Mouse (Mus musculus): ENCODE measurements around the gene Dpp4. TPM values are rescaled to one million over a fixed set of nuclear protein-coding genes. Genes with fewer than 3 reads are reported as not detected.

Gene Dpp4
- polyA plus RNA-seq, 1 experiment from 2014 or later: 1.3 TPM

GRCm38 (mm10) chr2:62334397-62335243, 77.4 kb downstream of the Dpp4 start:
- no peak overlapping the region for H3K9ac ChIP-seq (replicated peaks; ENCODE audit: low read depth, low read length)
- H3K27me3 ChIP-seq (replicated peaks; ENCODE audit: control insufficient read depth, insufficient read depth, low read length): no peaks in the 10 kb centered on the region
- H3K4me1 ChIP-seq (replicated peaks; ENCODE audit: control insufficient read depth, insufficient read depth, low read length): peaks cover 35% of the 10 kb centered on the region
- ATAC-seq: peak; percentile 54
- peak overlapping the region; percentile 88 for H3K27ac ChIP-seq (ENCODE audit: low read length)
- H3K36me3 ChIP-seq (ENCODE audit: control insufficient read depth, insufficient read depth): no peaks in the 10 kb centered on the region
- H3K4me2 ChIP-seq (ENCODE audit: low read length): peak overlapping the region; percentile 16; the same call in 1 of the 2 replicates
- no peaks in the 10 kb centered on the region for H3K9me3 ChIP-seq (ENCODE audit: control insufficient read depth, low read length)
- H3K4me3 ChIP-seq (replicated peaks; ENCODE audit: low read length): no peak overlapping the region
- 58% methylated on average over 4 of the region's 4 CpGs for WGBS

- H3K36me3 ChIP-seq (ENCODE audit: control insufficient read depth, insufficient read depth): no peaks in the 10 kb centered on the region
- no peak overlapping the region for H3K4me2 ChIP-seq (ENCODE audit: low read length)
- 0 out of 2 replicates have a peak overlapping the region, but pooled peaks have one; percentile 18 for H3K27ac ChIP-seq (ENCODE audit: low read length)
- peaks cover 22% of the 10 kb centered on the region for H3K4me1 ChIP-seq (replicated peaks; ENCODE audit: control insufficient read depth, insufficient read depth, low read length)
- no peak for ATAC-seq
- no peak overlapping the region for H3K4me3 ChIP-seq (replicated peaks; ENCODE audit: low read length)
- H3K9me3 ChIP-seq (ENCODE audit: control insufficient read depth, low read length): no peaks in the 10 kb centered on the region
- WGBS: 57% methylated on average over 8 of the region's 8 CpGs
- no peaks in the 10 kb centered on the region for H3K27me3 ChIP-seq (replicated peaks; ENCODE audit: control insufficient read depth, insufficient read depth, low read length)
- no peak overlapping the region for H3K9ac ChIP-seq (replicated peaks; ENCODE audit: low read depth, low read length)
Measured at GRCm38 (mm10) chr2:62332465-62332864, 79.6 kb downstream of the Dpp4 start.

GRCm38 (mm10) chr2:62331913-62332312, 80.1 kb downstream of the Dpp4 start:
- Histone ChIP-seq H3K4me3 (replicated peaks; ENCODE audit: low read length) (no peak overlapping the region), H3K27ac (ENCODE audit: low read length) (peak overlapping the region; percentile 64), H3K4me1 (replicated peaks; ENCODE audit: control insufficient read depth, insufficient read depth, low read length) (peaks cover 20% of the 10 kb centered on the region), H3K9me3 (ENCODE audit: control insufficient read depth, low read length) (no peaks in the 10 kb centered on the region), H3K36me3 (ENCODE audit: control insufficient read depth, insufficient read depth) (no peaks in the 10 kb centered on the region), H3K27me3 (replicated peaks; ENCODE audit: control insufficient read depth, insufficient read depth, low read length) (no peaks in the 10 kb centered on the region), H3K9ac (replicated peaks; ENCODE audit: low read depth, low read length) (no peak overlapping the region), H3K4me2 (ENCODE audit: low read length) (no peak overlapping the region)
- 23% methylated on average over 4 of the region's 4 CpGs for WGBS
- peak; percentile 41 for ATAC-seq

GRCm38 (mm10) chr2:62325388-62325787, 86.6 kb downstream of the Dpp4 start:
- no peak overlapping the region for H3K4me2 ChIP-seq (ENCODE audit: low read length)
- no peak overlapping the region for H3K9ac ChIP-seq (replicated peaks; ENCODE audit: low read depth, low read length)
- no peak for ATAC-seq
- H3K36me3 ChIP-seq (ENCODE audit: control insufficient read depth, insufficient read depth): no peaks in the 10 kb centered on the region
- 91% methylated on average over 2 of the region's 2 CpGs for WGBS
- H3K4me1 ChIP-seq (replicated peaks; ENCODE audit: control insufficient read depth, insufficient read depth, low read length): no peaks in the 10 kb centered on the region
- H3K9me3 ChIP-seq (ENCODE audit: control insufficient read depth, low read length): no peaks in the 10 kb centered on the region
- H3K4me3 ChIP-seq (replicated peaks; ENCODE audit: low read length): no peak overlapping the region
- H3K27me3 ChIP-seq (replicated peaks; ENCODE audit: control insufficient read depth, insufficient read depth, low read length): no peaks in the 10 kb centered on the region
- no peak overlapping the region for H3K27ac ChIP-seq (ENCODE audit: low read length)

- Histone ChIP-seq H3K9me3 (ENCODE audit: control insufficient read depth, low read length) (no peaks in the 10 kb centered on the region), H3K9ac (replicated peaks; ENCODE audit: low read depth, low read length) (no peak overlapping the region), H3K4me3 (replicated peaks; ENCODE audit: low read length) (no peak overlapping the region), H3K27me3 (replicated peaks; ENCODE audit: control insufficient read depth, insufficient read depth, low read length) (no peaks in the 10 kb centered on the region), H3K4me1 (replicated peaks; ENCODE audit: control insufficient read depth, insufficient read depth, low read length) (no peaks in the 10 kb centered on the region), H3K27ac (ENCODE audit: low read length) (no peak overlapping the region), H3K36me3 (ENCODE audit: control insufficient read depth, insufficient read depth) (no peaks in the 10 kb centered on the region), H3K4me2 (ENCODE audit: low read length) (no peak overlapping the region)
- WGBS: 72% methylated on average over 9 of the region's 9 CpGs
- 0 out of 2 replicates have a peak, but pooled peaks have one; percentile 49 for ATAC-seq
Measured at GRCm38 (mm10) chr2:62323078-62323637, 88.9 kb downstream of the Dpp4 start.

GRCm38 (mm10) chr2:62319489-62319888, 92.5 kb downstream of the Dpp4 start:
- no peaks in the 10 kb centered on the region for H3K36me3 ChIP-seq (ENCODE audit: control insufficient read depth, insufficient read depth)
- H3K27me3 ChIP-seq (replicated peaks; ENCODE audit: control insufficient read depth, insufficient read depth, low read length): no peaks in the 10 kb centered on the region
- no peak for ATAC-seq
- H3K27ac ChIP-seq (ENCODE audit: low read length): no peak overlapping the region
- 90% methylated on average over 3 of the region's 3 CpGs for WGBS
- no peak overlapping the region for H3K4me2 ChIP-seq (ENCODE audit: low read length)
- H3K4me1 ChIP-seq (replicated peaks; ENCODE audit: control insufficient read depth, insufficient read depth, low read length): no peaks in the 10 kb centered on the region
- H3K9me3 ChIP-seq (ENCODE audit: control insufficient read depth, low read length): no peaks in the 10 kb centered on the region
- no peak overlapping the region for H3K4me3 ChIP-seq (replicated peaks; ENCODE audit: low read length)
- no peak overlapping the region for H3K9ac ChIP-seq (replicated peaks; ENCODE audit: low read depth, low read length)

- Histone ChIP-seq H3K4me3 (replicated peaks; ENCODE audit: low read length) (no peak overlapping the region), H3K36me3 (ENCODE audit: control insufficient read depth, insufficient read depth) (no peaks in the 10 kb centered on the region), H3K27me3 (replicated peaks; ENCODE audit: control insufficient read depth, insufficient read depth, low read length) (no peaks in the 10 kb centered on the region), H3K4me1 (replicated peaks; ENCODE audit: control insufficient read depth, insufficient read depth, low read length) (no peaks in the 10 kb centered on the region), H3K9ac (replicated peaks; ENCODE audit: low read depth, low read length) (no peak overlapping the region), H3K9me3 (ENCODE audit: control insufficient read depth, low read length) (no peaks in the 10 kb centered on the region), H3K27ac (ENCODE audit: low read length) (no peak overlapping the region), H3K4me2 (ENCODE audit: low read length) (no peak overlapping the region)
- no peak for ATAC-seq
- WGBS: 65% methylated on average over 2 of the region's 2 CpGs
Measured at GRCm38 (mm10) chr2:62316930-62317329, 95.1 kb downstream of the Dpp4 start.

GRCm38 (mm10) chr2:62307477-62307876, 104.6 kb downstream of the Dpp4 start:
- H3K4me2 ChIP-seq (ENCODE audit: low read length): no peak overlapping the region
- no peaks in the 10 kb centered on the region for H3K9me3 ChIP-seq (ENCODE audit: control insufficient read depth, low read length)
- H3K27ac ChIP-seq (ENCODE audit: low read length): peak overlapping the region; percentile 82
- H3K4me1 ChIP-seq (replicated peaks; ENCODE audit: control insufficient read depth, insufficient read depth, low read length): peaks cover 2% of the 10 kb centered on the region; the same call in 1 of the 2 replicates
- WGBS: 57% methylated on average over 2 of the region's 2 CpGs
- no peak overlapping the region for H3K4me3 ChIP-seq (replicated peaks; ENCODE audit: low read length)
- ATAC-seq: peak; percentile 65; the same call in 1 of the 2 replicates
- no peaks in the 10 kb centered on the region for H3K27me3 ChIP-seq (replicated peaks; ENCODE audit: control insufficient read depth, insufficient read depth, low read length)
- H3K9ac ChIP-seq (replicated peaks; ENCODE audit: low read depth, low read length): no peak overlapping the region
- H3K36me3 ChIP-seq (ENCODE audit: control insufficient read depth, insufficient read depth): no peaks in the 10 kb centered on the region

GRCm38 (mm10) chr2:62306978-62307377, 105.1 kb downstream of the Dpp4 start:
- Histone ChIP-seq H3K27me3 (replicated peaks; ENCODE audit: control insufficient read depth, insufficient read depth, low read length) (no peaks in the 10 kb centered on the region), H3K4me3 (replicated peaks; ENCODE audit: low read length) (no peak overlapping the region), H3K4me1 (replicated peaks; ENCODE audit: control insufficient read depth, insufficient read depth, low read length) (peaks cover 2% of the 10 kb centered on the region; the same call in 1 of the 2 replicates), H3K4me2 (ENCODE audit: low read length) (no peak overlapping the region), H3K9me3 (ENCODE audit: control insufficient read depth, low read length) (no peaks in the 10 kb centered on the region), H3K27ac (ENCODE audit: low read length) (peak overlapping the region; percentile 82), H3K9ac (replicated peaks; ENCODE audit: low read depth, low read length) (no peak overlapping the region), H3K36me3 (ENCODE audit: control insufficient read depth, insufficient read depth) (no peaks in the 10 kb centered on the region)
- 82% methylated on average over 5 of the region's 5 CpGs for WGBS
- ATAC-seq: no peak
